Mouse (Mus musculus) c-Kit-positive CD71-positive TER-119-negative erythroid progenitor cells, embryonic 14.5 days (primary cell): ENCODE data around the gene Adam19.

ENCODE experiments used
- DNase-seq: peaks from one replicate; pipeline ENCODE4 v3.0.0-alpha.2; 2013; ENCODE audit warnings: low read depth

The Adam19 gene

DNA sequence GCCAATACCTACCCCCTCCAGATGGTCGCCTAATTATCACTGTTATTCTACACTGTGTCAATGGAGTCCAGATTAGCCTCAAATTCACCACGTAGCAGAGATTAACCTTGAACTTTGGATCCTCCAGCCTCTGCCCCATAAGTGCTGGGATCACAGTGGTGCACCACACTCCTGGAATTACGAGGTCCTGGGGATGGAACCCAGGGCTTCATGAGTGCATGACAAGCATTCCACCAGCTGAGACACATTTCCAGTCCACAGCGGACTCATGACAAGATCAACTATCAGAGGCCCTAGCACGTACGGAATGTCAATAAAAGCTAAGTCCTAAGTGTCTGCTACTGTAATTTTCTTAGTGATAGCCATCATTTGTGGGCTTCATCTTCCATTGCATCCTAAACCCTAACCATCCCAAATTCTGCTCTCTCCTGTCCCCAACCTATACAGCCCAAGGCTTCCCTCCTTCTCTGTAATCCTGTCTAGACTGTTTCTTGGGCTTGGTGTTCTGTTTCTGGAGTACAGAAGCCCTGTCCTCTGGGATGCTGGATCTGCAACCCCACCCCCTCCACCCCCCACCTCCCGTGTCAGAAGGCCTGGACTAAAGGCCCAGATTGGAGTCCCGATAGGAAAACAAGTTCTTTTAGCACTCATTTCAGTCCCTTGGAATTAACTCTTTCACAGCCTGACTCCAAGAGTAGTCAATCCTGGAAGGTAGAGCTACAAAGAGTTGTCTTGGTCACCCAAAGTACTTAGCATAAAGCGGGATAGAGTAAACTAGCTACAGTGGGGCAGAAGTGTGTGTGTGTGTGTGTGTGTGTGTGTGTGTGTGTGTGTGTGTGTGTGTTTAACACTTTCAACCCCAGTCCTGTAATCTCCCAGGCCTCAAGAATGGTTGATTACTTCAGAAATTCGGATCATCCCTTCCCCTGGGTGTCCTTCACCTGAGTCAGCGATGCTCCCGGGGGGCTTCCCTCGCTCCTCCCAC, 589 bp upstream of the Adam19 start:
- no peak for DNase-seq

DNA sequence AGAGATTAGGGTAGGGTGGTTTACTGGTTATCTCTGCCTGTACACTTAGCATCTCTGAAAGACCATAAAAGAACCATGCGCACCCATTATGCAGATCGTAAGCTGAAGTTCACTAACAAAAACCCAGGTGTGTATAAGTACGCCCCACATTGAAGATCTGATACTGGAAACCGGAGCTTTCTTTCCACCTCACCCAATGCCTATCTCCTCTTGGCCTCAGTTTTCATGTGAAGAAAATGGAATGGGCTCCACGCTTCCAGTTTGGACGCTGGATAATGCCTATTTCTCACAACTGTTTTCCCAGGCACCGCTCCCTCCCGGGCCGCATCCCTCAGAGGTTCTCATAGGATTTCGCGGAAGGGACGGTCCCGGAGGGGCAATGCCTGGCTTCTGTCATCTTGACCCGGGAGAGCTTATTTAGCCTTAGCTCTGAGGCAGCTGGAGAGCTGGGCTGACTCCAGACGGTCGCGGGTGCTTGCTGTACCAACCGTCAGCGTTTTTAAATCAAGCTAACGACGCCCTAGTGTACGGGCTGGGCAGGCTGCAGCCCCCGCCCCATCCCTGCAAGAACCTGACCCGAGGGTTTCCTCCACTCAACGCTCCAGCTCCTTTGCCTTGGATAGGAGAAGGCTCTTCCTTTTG, 1.1 kb downstream of the Adam19 start:
- no peak for DNase-seq

DNA sequence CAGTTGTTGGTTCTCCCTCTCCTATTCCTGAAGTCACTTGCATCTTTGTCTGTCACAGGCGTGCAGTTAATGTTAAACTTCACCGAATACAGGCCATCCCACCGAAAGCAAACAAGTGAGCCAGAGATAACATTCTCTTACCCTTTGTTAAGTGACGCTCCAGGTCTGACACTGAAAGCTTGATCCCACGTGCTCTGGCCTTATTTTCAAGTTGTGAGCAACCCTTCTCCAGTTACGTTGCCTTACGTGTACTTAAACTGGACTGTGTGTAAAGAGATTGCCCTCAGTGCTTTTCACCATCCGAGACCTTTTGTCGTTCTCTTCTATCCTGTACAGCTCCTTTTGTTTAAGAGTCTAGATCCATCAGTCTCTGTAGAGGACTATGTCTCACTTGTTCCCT, 2.2 kb downstream of the Adam19 start:
- no peak for DNase-seq

DNA sequence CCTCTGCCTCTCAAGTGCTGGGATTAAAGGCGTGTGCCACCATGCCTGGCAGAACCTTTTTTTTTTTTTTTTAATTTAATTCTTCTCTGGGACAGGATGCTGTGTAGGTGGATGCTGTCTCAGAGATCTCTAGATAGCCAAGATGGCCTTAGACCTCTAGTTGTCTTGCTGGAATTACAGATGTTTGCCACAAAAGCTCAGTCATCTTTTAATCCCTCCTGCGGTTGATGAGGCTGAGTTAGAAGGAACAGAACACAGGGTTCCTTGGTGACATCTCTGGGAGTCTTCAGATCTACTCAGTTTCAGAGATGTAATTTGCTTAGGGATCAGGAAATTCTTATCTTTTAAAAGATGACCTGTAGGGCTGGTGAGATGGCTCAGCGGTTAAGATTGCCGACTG, 3.1 kb downstream of the Adam19 start:
- DNase-seq: no peak

DNA sequence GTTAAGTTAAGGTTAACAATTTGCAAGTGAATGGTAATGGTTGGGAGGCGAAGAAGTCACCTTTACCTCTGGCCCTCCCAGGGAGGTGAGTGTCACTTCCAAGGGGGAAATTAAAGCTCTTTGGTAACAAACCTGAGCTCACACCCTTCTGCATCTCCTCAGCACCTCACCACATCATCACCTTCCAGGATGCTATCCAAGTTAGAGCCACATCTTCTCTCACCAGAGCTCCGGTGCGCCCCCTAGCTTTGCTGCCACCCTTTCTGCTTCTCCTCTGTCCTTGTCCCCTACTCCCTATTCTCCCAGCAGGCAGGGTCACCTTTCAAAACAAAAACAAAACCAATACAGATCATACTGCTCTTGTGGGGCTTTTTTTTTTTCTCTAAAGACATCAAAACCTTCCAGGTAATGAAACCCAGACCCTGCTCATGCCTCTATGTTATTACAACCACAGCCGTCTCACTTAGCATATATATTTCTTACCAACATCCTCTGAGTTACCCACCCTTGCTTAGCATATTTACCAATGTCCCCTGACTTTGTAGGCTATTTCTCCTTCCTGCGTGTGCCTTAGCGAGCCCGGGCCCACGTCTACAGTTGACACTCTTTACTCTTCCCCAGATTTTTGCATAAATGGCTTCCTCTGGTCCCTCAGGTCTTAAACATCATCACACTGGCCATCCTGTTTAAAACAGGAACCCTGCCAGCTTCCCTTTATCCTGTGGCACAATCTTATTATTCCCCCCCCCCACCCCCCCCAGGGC, 4.3 kb downstream of the Adam19 start:
- no peak for DNase-seq

DNA sequence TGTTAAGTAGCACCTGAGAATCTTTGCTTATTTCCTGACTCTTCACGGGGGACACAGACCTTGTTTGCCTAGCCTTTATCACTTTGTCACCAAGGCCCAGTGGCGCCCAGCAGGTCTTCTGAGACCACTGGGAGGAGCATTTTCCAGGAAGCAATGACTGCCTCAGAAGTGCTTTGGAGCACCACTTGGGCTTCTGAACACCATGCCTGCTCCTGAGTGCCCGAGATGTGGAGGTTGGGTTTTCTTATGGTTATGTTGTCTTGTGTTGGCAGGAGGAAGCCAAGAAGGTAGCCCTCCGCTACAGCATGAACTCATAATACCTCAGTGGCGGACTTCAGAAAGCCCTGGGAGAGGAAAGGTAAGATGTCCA, 4.8 kb downstream of the Adam19 start:
- no peak for DNase-seq

DNA sequence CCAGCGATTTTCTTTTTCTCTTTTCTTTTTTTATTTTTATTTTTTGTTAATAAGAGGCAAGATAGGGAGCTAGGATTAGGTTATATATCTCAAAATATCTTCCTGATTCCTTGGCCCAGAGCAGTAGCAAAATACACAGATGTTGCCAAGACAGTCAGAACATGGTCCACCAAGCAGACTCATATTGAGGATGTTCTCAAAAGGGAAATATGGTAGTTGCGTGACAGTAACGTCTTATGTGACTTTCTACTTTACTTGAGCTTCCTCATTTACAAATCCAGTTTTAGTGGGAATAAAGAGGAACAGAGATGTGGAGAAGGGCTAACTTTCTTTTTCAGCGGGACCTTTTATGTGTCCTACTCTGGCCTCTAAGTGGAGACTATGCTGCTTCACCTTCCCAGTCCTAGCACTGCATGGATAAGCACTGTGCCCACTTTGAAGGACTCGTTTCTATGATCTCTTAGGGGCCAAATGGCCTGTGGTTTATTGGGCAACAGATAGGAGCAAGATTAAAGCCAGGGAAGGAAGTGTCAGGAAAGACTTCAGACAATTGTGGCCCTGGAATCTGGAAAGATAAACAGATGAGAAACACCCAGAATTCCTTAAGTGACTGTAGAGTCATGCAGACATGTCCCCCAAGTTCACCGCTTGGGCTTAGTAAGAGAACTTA, 6.1 kb downstream of the Adam19 start:
- DNase-seq: no peak

DNA sequence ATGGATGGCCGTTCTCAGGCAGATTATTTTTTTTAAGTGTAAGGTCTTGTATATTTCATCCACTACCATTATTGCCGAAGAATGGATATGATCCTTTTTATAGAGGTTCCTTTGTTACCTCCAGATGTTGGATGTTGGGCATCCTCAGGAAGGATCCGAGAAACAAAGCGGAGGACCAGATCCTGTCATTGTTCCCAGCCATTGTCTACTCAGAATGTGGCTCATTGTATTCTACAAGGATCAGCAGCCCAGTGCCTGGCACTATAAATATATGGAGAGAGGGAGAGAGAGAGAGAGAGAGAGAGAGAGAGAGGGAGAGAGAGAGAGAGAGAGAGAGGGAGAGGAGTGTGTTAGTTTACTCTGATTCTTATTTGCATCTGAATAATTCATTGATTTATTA, 6.8 kb downstream of the Adam19 start:
- DNase-seq: no peak

DNA sequence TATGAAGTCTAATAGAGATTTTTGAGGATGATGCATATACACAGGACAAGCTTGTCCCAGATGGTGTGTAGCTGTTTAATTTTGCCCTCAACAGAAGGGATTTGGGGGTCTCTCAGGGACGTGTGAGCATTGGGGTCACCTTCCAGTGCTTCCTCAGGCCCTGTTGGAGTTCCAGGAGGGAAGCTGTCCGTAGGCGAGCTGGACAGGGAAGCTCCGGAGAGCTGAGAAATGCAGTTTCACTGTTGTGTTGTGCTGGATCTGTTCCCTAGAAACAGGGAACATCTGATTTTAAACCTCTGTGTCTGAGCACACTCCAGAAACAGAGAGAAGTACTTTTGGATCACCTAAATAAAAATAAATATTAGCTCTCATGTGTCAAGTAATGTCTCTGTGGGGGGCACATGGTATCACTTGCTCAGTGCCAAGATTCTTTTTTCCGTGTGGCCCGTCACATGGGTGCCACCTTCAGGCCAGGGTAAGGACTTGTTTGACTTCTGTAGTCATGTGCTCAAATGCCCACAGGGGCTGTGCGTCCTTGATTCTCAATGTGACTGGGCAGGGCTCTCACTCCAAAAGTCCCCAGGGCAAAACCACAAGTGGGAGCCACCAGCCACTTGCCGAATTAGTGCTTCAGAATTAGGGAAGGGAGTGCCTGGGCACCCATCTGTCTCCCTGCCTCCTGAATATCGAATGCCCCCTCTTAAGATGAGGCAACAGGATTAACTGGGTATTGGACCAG, 7.4 kb downstream of the Adam19 start:
- no peak for DNase-seq

DNA sequence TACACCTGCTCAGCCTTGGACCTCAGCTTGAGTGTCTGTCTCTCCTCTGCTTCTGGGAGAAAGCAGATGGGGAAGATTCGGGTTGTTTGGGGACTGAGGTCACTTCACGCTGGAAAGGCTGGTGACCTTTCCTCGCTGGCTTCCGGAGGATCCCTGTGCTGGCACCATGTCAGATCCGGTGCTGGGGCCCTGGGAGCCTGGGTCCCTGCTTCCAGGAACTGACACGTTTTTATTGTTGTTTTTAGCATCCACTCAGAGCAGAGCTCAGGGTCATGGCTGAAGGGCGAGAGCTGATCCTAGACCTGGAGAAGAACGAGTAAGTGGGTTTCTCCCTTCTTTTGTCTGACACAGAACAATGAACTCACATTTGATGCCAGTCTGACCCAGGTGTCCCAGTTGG, 9.0 kb downstream of the Adam19 start:
- DNase-seq: no peak

DNA sequence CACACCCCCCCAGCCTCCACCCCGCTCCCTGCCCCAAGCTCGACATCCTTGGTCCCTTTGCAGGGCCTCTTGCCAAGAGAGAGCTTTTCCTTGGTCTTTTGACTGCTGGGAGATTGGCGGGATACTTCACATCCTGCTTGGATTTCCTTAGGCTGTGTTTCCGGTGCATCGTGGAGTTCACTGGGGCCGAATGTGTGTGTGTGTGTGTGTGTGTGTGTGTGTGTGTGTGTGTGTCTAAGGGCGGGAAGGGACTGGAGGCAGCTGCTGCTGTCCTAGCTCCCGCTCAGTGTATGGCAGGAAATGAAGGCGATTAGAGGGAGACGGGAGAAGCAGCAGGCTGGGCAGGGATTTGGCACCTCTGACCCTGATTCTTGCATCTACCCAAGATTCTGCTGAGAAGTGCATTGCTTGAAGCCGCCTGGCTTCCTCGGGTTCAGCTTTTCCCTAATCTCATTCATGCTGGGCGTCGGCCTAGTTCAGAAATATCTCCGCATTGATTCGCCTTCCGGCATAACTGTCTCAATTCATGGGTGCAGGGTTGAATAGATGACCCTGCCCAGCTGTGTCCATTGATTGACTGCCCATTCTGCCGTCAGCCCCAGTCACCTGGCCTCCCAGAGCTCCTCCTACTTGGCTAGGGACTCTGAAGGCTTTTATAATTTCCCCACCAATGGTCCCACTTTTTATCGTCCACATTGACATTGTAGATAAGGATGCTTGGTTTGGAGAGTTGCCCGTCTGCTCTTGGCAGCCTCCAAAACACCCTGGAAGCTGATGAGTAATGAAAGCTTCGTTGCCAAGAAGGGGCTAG, 9.6 kb downstream of the Adam19 start:
- DNase-seq: no peak

DNA sequence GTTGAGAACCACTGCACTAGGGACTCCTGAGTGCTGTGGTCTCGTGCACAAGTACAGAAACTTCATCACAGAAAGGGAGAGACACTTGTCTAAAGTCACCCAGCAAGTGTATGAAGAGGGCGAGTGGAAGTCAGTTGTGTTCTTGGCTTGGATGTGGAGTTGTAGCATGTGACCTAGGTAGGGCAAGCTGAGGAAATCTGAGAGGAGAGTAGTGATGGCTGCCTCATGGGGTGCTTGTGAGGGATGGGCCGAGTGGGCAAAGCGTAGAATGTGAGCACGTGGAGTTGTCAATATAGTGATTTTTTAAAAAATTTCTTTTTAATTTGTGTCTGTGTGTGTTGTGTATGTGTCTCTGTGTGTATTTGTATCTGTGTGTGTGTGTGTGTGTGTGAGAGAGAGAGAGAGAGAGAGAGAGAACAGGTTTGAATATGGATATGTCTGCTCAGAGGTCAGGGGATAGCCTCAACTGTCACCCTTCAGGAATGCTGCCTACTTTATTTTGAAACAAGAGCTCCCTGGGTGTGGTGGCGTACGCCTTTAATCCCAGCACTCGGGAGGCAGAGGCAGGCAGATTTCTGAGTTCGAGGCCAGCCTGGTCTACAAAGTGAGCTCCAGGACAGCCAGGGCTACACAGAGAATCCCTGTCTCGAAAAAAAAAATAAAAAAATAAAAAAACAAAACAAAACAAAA, 11.7 kb downstream of the Adam19 start:
- DNase-seq: no peak

DNA sequence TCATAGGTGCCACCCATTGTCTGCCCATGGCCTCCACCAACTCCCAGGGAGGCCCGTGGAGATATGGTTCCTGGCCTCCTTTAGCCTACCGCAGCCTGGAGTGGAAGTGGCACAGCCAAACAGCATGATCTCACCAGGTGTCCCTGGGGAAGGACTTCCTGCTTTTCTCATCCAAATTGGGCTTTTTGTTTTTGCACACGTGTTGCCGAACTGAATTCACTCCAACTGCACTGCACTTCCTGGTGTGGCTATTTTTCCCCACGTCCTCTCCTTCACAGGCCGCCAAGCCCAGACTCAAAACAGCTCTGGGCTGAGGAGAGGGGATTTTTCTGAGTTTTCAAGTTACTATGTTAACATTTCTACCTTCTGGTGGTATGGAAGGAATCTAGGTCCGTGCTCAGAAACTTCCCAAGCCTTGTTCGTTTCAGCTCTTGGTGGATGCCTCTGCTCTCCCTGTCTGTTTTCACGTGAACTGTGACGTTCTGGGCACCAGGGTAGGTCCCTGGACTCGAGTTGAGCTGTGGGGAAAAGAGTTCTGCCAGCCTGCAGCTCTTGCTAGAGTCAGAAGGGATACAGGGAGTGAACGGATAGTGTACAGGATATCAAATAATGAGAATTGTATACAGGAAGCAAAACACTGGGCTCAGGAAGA, 13.1 kb downstream of the Adam19 start:
- no peak for DNase-seq

DNA sequence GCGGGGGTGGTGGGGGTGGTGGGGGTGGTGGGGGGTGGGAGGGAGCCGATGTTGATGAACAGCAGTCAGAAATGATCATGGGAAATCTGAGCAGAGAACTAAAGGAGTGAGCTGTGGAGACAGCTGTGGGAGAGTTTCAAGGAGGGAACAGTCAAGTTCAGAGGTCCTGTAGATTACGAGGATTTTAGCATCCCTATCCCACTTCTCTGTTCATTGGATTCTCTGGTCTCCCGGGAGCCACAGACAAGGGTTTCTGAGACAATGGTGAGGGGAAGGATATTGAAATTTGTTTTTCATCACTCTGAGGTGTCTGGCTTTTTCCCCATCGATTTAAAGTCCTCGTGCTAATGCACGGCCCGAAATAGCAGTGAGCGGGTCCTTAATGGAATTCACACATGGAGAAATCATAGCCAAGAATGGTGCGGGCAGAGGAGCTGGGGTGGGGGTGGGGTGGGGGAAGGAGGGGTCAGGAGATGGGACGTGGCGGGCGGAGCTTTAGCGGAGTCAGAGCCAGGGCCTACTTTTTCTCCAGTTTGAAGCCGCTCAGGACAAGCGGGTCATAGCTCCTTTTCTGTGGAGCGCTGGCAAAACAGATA, 13.7 kb downstream of the Adam19 start:
- no peak for DNase-seq

DNA sequence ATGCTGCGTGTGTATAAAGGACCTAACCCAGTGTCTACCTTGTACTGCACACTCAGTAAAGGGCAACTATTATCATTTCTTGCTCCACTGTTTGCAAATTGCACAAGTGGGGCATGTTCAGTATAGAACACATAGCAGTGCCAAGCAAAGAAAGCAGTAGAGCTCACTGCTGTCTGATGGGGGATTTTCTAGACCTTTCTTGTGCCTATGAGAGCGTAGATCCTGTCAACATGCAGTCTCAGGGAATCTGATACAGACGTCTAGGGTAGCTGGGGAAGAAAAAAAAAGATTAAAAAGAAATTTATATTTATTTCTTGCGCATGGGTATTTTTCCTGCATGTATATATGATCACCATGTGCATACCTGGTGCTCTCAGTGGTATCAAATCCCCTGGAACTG, 14.4 kb downstream of the Adam19 start:
- DNase-seq: no peak

DNA sequence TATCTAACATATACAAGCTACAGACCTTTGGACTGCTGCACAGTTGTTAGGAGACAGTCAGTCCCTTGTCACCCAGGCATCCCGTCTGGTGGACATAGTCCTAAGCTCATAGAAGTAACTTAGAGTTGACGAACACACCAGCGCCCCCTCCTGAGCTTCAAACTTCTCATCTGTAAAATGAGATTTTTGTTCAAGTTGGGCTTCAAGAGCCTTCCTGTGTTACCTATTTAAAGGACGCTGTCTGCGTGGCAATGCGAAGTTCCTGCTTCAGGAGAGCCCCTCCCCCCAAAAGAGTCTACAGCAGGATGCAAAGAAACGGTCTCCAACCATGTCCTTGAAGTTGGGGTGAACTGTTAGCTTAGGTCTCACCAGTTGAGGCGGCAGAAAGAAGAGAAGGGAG, 15.0 kb downstream of the Adam19 start:
- no peak for DNase-seq

DNA sequence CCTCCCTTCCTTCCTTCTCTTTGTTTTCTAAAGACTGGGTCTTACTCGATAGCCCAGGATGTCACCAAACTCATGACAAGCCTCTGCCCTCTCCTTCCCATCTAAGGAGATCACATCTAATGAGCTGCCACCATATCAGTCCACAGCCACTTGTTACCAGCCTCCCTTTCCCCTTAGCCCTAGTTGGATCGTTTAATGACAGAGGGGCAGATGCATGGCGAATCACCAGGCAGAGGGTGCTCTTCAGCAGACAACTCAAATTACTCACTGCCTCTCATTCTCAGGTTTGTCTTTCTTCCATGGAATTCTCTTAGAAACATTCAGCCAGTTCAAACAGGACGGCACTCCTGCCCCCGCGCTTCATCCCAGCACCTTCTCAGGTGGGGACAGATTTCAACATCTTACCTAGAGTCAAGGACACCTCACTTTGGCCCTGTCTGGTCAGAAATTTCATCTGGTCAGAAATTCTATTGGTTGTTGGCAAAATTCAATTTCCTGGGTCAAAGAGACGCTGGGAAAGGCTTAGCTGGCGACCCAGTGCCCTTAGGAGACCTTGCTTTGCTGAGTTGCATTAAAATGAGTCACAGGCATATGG, 16.8 kb downstream of the Adam19 start:
- DNase-seq: no peak

DNA sequence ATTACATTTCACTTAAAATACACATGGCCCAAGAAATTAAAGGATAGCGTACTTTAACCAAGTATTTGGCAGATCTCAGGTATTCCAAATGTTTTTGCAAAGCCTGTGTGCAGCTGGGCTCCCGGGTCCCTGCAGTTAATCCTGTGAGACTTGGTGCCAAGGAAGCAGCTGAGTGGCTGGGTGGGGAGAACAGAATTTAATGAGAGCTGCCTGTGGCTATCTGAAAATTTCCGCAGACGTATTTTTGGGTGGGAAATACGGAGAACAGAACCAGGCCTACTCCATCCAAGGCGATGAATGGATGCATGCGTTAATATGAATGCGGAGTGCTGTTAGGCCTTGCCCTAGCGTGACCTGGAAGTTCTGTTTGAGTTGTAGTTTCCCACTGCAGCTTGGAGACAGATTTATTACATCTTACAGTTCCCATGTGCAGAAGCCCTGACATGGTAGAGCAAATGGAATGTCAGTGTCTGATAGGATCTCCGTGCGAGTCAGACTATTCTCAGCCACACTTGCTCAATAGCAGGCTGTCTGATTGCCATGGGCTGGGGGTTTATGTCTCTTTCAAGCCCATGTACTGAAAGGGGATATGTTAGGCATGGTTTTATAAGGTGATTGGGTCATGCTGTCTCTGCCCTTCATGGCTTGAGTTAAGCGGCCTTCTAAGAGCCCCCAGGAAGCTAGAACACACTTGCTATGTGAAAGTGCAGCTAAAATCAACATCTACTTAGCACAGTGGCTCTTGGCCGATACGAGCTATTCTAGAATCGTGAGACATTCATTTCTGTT, 17.5 kb downstream of the Adam19 start:
- no peak for DNase-seq
